Mouse (Mus musculus) right cerebral cortex, postnatal 4 days (tissue): ENCODE results near the gene Gale.
"Not testable (repeated sequence)": the region's sequence is repeated elsewhere in the genome, so short reads cannot be mapped to it uniquely, and the experiment has no call there.

Source experiments
- DNase-seq: peaks from one replicate; pipeline ENCODE4 v3.0.0-alpha.2; 2022

The Gale gene

GRCm38 (mm10) chr4:135963457-135964193 is at the start of gene Gale:
Gene Gale, plus strand, starts transcription at chr4:135963727.
- peak; percentile 92 for DNase-seq

GRCm38 (mm10) chr4:135918635-135919279 is 44.8 kb upstream of the Gale start:
- DNase-seq, result no peak

GRCm38 (mm10) chr4:135919280-135919639 is 44.3 kb upstream of the Gale start:
- no peak for DNase-seq

GRCm38 (mm10) chr4:135920304-135921241 is 43.0 kb upstream of the Gale start, which contains the start of gene Fuca1:
Gene Fuca1, plus strand, starts transcription at chr4:135920735.
- peak; percentile 97 for DNase-seq

GRCm38 (mm10) chr4:135921257-135922120 is 42.0 kb upstream of the Gale start:
- no peak for DNase-seq

DNA sequence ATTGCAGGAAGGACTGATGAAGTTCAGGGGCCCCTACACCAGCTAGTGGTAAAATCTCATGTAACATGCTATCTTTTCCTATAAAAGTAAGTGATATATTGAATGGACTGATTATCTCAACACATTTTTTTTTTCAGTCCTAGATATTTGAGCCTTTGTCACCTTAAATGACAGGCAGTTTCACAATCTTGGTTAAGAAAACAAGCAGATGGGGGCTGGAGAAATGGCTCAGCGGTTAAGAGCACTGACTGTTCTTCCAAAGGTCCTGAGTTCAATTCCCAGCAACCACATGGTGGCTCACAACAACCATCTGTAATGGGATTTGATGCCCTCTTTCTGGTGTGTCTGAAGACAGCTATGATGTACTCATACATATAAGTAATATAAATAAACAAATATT is 41.3 kb upstream of the Gale start:
- DNase-seq, result no peak

GRCm38 (mm10) chr4:135924418-135924817 is 39.1 kb upstream of the Gale start:
- no peak for DNase-seq

DNA sequence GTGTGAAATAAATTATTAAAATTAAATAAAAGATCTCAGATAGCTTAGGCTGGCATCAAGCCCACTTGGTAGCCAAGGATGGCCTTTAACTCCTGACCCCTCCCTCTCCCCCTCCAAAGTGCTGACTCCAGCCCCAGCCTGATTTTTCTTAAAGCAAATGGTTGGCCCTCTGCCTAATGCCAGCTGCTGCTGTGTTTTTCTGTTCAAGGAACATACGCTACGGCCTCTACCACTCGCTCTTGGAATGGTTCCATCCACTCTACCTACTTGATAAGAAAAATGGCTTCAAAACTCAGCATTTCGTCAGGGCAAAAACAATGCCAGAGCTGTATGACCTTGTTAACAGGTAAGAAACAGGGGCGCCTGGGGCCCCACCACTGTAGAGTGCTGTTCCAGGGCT is 38.2 kb upstream of the Gale start:
- no peak for DNase-seq

DNA sequence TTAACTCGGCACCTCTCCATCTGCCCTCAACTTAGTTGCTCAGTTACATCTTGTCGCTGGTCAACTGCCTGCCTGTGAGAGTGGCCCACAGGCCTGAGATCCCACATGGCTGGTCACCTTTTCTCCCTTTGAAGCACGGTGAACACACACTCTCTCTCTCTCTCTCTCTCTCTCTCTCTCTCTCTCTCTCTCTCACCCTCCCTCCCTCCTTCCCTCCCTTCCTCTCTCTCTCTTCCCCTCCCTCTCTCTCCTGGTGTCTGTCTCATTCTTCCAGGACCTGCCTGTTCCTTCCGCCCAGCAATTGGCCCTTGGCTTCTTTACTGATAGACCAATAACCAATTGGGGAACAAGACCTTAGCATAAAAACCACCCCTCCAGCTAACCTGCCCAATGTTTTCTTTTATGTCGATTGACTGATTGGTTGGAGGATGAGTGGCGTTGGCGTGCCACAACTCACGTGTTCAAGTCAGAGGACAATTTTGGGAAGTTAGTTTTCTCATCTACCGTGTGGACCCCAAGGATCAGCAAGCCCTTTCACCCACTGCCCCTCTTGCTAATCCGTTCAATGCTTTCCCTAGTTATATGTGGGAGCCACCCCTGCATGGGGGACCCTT is 37.2 kb upstream of the Gale start:
- no peak for DNase-seq

DNA sequence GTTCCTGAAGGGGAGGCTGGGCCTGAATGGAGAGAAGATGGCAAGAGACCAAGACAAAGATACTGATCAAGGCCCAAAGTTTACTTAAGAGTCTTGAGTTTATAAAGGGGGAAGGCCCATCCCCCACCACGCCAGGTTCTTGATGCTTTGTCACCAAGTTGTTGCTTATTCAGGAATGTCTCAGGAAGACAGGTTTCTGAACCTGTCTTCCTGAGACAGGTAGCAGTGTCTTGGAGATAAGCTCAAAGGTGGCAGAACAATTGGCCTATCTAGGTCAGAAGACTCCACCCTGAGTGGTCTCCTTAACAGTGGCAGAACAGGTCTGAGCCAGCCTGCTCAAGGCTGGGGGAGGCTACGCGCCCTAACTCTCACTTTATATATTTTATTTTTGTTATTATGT is 36.7 kb upstream of the Gale start:
- no peak for DNase-seq

- no peak for DNase-seq
Observed at GRCm38 (mm10) chr4:135928376-135928775, 35.2 kb upstream of the Gale start.

DNA sequence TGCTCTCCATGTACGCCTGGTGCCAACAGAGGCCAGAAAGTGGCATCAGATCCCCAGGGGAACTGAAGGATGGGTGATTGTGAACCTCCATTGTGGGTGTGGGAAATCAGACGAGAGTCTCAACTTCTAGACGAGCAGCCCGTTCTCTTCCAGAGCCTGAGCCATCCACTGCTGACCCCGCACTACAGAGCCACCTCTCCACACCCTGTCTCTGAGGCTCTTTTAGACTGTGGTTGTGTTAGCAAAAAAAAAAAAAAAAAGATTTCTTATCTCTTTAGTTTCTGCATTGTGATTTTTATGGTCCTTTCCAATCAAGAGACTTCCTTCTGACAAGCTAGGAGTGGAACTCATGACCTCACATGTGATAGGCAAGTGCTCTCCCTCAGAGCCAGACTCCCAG is 34.1 kb upstream of the Gale start:
- DNase-seq, result no peak

DNA sequence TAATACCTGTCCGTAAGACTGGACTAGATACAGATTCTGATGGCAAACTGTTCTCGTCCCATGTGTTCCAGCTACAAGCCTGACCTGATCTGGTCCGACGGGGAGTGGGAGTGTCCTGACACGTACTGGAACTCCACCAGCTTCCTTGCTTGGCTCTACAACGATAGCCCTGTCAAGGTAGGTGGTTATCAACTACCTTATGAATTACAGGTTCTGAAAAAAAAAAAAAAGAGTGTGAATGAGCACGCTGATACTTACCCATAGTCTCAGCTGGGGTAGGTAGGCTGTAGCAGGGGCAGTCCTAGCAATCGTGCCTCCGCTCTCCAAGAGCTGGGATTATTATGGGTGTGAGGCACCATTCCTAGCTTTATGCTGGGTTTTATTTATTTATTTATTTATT is 33.7 kb upstream of the Gale start:
- no peak for DNase-seq

DNA sequence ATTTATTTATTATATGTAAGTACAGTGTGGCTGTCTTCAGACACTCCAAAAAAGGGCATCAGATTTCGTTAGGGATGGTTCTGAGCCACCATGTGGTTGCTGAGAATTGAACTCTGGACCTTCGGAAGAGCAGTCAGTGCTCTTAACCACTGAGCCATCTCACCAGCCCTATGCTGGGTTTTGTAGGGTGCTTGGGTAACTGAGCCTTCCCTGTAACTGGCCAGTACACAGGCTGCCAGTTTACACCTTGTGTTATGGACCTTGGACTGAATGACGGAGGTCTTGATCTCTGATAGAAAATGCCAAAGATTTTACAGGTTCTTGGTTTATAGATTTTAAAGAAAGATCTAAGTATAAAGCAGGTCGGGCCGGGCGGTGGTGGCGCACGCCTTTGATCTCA is 33.3 kb upstream of the Gale start:
- DNase-seq, result no peak

DNA sequence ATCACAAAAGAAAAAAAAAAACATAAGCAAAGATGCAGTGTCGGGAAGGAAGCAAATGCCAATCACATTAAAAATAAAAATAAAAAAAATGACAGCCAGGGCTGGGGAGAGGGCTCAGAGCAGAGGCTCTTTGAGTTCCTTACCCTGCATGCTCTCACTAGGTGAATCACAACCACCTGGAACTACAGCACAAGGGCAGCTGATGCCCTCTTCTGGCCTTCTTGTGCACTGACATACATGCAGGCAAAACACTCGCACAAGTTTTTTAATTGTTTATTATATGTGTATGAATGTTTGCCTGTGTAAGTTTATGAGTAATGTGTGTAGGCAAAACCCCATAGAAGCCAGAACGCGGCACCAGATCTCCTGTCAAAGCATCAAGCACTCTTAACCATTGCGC is 31.7 kb upstream of the Gale start:
- DNase-seq, result no peak

DNA sequence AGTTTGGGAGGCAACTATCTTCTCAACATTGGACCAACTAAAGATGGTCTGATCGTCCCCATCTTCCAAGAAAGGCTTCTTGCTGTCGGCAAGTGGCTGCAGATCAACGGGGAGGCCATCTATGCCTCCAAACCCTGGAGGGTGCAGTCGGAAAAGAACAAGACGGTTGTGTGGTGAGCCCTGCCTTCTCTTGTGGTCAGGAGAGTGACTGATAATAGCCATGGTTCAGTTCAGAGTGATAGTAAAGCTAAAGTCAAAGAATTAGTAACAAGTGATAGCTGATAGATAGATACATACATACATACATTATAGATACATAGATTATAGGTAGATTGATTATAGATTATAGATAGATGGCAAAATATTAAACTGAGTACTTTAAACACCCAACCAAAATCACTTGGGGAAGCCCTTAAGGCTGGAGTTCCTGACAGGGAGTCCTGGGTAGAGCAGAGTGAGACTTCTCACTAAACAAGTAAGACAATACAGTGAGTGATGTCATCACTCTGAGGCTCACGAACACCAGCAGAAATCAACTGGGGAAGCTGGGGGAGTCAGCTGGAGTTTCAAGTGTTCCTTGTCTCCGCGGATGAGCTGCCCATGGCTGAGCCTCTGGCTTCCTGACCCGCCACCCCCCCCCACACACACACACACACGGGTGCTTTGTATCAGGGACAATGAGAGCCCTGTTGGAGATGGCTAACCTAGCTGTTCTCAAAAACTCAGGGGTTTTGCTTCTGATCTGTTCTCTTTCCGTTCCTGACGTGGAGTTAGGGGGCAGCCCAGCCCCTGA is 28.6 kb upstream of the Gale start:
- no peak for DNase-seq

DNA sequence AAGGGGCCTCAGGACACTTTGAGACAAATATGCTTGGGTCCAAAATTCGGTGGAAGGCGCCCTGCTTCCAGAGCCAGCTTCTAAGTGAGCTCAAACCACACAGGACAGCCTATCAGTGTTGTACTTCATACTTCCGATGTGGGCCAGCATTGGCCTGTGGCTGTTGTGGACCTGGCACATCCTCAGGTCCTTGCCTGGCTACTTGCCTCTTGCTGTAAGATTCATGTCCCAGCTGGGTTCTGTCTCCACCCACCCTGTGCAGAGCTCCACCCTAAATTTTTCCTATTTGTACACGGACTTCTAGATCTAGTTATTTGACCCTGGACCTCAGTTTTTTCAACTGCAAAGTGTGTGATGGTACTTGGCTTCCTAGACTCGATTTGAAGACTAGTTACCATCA is 28.0 kb upstream of the Gale start:
- no peak for DNase-seq

- no peak for DNase-seq
Observed at GRCm38 (mm10) chr4:135938858-135939257, 24.7 kb upstream of the Gale start.

- not testable (repeated sequence) for DNase-seq
Observed at GRCm38 (mm10) chr4:135941026-135941425, 22.5 kb upstream of the Gale start.

DNA sequence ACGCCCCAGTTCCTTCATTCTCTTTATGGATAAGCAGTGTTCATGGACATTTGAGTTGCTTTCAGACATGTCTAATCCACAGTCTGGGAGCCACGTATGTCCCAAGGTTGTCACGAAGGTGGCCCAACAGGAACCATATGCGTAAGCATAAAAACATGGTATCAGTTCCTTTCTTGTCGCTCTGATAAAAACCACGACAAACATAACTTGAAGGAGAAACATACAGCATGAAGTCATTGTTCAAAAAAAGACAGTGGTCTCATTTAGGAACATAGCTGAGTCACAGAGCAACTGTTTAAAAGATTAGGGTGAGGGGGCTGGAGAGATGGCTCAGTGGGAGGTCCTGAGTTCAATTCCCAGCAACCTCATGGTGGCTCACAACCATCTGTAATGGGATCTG is 21.3 kb upstream of the Gale start:
- no peak for DNase-seq

- DNase-seq, result no peak
Observed at GRCm38 (mm10) chr4:135943389-135943788, 20.1 kb upstream of the Gale start.
